Mouse (Mus musculus): ENCODE results near the gene Rbms2.

- no peak for TF ChIP-seq POLR2AphosphoS2 (IDR thresholded peaks at IDR 0.05; ENCODE audit: insufficient read length, low read depth)
- TF ChIP-seq POLR2A (IDR thresholded peaks at IDR 0.05; ENCODE audit: insufficient read length, low read depth) = no peak
- no peak for TF ChIP-seq MAX (IDR thresholded peaks at IDR 0.05; ENCODE audit: low read depth)
- no peak for TF ChIP-seq E2F4 (IDR thresholded peaks at IDR 0.05; ENCODE audit: insufficient read depth)
- TF ChIP-seq MYOG (IDR thresholded peaks at IDR 0.05; ENCODE audit: control insufficient read depth in 1 of 3, insufficient read depth in 1 of 3, insufficient read length in 2 of 3, low read depth in 2 of 3) = no peak
- no peak for TF ChIP-seq USF1 (IDR thresholded peaks at IDR 0.05; ENCODE audit: low read depth)
- no peak for TF ChIP-seq MYOD1 (IDR thresholded peaks at IDR 0.05; ENCODE audit: control insufficient read depth in 1 of 3, insufficient read length in 2 of 3, low read depth in 2 of 3)
- TF ChIP-seq CEBPB (IDR thresholded peaks at IDR 0.05; ENCODE audit: insufficient read depth, poor library complexity, severe bottlenecking) = no peak
- TF ChIP-seq TCF12 (IDR thresholded peaks at IDR 0.05; ENCODE audit: insufficient read depth, poor library complexity, severe bottlenecking) = no peak
- TF ChIP-seq TCF3 (IDR thresholded peaks at IDR 0.05; ENCODE audit: insufficient read length, low read depth) = no peak
These were observed 31.2 kb downstream of the Rbms2 start for GRCm38 (mm10) chr10:128148789-128149365.
